Mouse (Mus musculus) embryonic facial prominence, embryonic 10.5 days (tissue): ENCODE measurements around the gene Rrp15. TPM values are rescaled to one million over a fixed set of nuclear protein-coding genes. Genes with fewer than 3 reads are reported as not detected.
"Not testable (repeated sequence)": the region's sequence is repeated elsewhere in the genome, so short reads cannot be mapped to it uniquely, and the experiment has no call there.

Experiments used
- DNase-seq: peaks from one replicate; pipeline ENCODE4 v3.0.0-alpha.2; 2017; ENCODE audit warnings: low spot score
- H3K27ac ChIP-seq: fragments of 300-500 bp; sonication (generic); replicated peaks from 2 replicates; pipeline ENCODE4 v1.5.1; 2016; ENCODE audit warnings: mild to moderate bottlenecking
- H3K27me3 ChIP-seq: fragments of 300-500 bp; sonication (generic); replicated peaks from 2 replicates; pipeline ENCODE4 v1.6.1; 2016; ENCODE audit warnings: low read depth, mild to moderate bottlenecking; ENCODE audit not compliant: poor library complexity, severe bottlenecking
- H3K36me3 ChIP-seq: fragments of 300-500 bp; sonication (generic); replicated peaks from 2 replicates; pipeline ENCODE4 v1.6.1; 2016; ENCODE audit warnings: mild to moderate bottlenecking, moderate library complexity
- H3K4me1 ChIP-seq: fragments of 300-500 bp; sonication (generic); 2 replicates; pipeline ENCODE4 v1.6.1; 2016
- H3K4me3 ChIP-seq: fragments of 300-500 bp; sonication (generic); 2 replicates; pipeline ENCODE4 v1.5.1; 2016; ENCODE audit warnings: mild to moderate bottlenecking, moderate library complexity
- H3K9me3 ChIP-seq: fragments of 300-500 bp; sonication (generic); 2 replicates; pipeline ENCODE4 v1.6.1; 2016; ENCODE audit warnings: mild to moderate bottlenecking
- WGBS: fragments of 180-500 bp; shearing (Covaris S2); methylation state at CpG from one replicate; pipeline ENCODE4 v1.1.7; 2016; 5-methylcytosine and 5-hydroxymethylcytosine counted together
- polyA plus RNA-seq: library from polyadenylated mRNA; unstranded; fragments of >200 nt; fragmentation: Nextera tagmentation; extraction: Ambion mirVana; gene quantifications from 2 replicates; pipeline ENCODE4 v1.2.1, GENCODE M21; 2016

Rrp15 gene
- 94.0 and 95.4 TPM in 2 replicates for polyA plus RNA-seq

DNA sequence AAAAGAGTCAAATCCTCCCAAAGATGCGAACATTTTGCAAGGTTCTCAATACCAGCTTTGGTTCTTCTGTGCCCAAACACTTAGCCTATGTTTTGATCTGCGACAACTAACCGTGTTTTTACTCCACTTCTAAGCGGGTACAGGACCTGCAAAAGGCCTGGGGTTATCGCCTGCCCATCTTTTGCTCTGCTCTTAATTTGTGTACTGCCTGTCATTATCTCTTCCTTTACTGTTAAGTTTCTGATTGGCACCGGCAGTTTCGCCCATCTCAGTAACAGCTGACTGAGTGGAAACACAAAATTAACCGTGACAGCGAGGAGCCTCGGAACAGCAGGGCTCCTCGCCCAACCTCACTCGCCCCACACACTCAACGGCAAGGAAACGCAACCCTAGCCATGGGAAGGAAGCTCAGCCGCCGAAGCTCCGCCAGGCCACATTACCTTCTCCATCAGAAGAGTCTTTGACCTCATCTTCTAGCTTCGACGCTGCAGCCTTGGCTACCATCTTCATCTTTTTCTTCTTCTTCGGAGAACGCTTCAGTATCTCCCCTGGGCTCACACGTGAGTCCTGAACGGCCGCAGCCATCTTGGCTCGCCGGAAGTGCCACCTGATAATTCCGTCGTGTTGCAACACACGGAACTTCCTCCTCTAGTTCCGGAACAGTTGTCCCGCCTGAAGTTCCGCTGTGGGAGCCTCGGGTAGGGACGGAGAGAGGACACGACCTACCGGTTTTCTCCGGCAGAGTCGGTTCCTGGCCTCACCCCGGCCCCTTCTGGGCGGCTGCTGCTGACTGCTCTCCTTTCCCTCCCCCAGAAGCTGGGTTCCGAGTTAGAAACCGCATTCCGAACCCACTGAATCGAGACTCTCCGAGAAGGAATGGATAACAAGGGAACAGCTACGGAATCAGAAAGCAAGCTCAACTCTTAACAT is at the start of gene Rrp15:
Rrp15 (minus strand) TSS at position 635 of the 930 bp plus-strand sequence.
- H3K4me1 ChIP-seq: peaks cover 19% of the 10 kb centered on the region
- no peaks in the 10 kb centered on the region for H3K9me3 ChIP-seq
- no peaks in the 10 kb centered on the region for H3K27me3 ChIP-seq
- H3K36me3 ChIP-seq: peaks cover 15% of the 10 kb centered on the region; the same call in 1 of the 2 replicates
- peak within 1 kb of the TSS; percentile 79 for H3K4me3 ChIP-seq
- peak; percentile 91 for DNase-seq
- under 1% methylated on average over 46 of the region's 46 CpGs for WGBS
- peak within 1 kb of the TSS; percentile 91 for H3K27ac ChIP-seq

DNA sequence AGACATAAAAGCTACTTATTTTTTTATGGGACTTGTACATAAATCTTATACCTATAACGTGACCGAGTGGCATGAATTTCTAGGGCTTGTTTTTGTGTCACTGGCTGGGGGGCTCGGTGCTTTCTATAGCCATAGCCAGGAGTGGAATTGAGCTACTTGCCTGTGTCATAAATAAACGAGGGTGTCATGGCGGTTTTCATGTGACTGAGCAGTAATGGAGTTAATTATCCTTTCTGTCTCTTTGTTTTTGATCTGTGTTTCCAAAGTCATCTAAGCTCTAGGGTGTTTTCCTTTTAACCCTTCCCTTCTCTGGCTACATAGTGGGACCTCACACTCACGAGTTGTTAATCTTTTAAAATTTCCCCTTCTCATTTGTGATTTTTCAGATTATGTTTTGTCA is 48.8 kb upstream of the Rrp15 start:
- Histone ChIP-seq H3K4me3 (no peak overlapping the region), H3K27me3 (no peaks in the 10 kb centered on the region), H3K27ac (no peak overlapping the region), H3K4me1 (no peaks in the 10 kb centered on the region), H3K9me3 (no peaks in the 10 kb centered on the region), H3K36me3 (no peaks in the 10 kb centered on the region)
- WGBS: 66% methylated on average over 6 of the region's 6 CpGs
- no peak for DNase-seq

DNA sequence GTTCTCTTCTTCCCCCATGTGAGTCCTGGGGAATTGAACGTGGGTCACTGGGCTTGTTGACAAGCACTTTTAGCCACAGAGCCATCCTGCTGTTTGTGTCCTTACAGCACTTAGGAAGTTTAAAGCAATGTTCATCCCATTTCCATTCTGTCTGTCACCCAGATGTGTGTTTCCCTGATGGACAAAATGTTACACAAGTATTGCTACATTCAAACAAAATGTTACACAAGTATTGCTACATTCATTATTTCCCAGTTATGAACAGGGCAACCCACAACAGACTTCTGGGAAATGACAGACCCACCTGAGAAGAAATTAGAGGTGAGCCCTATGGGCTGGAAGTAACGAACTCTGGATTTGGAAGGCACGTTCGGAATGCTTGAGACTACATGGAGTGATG is 36.2 kb upstream of the Rrp15 start:
- whole genome bisulfite sequencing: 86% methylated on average over 4 of the region's 4 CpGs
- no peaks in the 10 kb centered on the region for H3K36me3 ChIP-seq
- H3K27ac ChIP-seq: no peak overlapping the region
- no peak overlapping the region for H3K4me3 ChIP-seq
- H3K4me1 ChIP-seq: no peaks in the 10 kb centered on the region; the same call in 1 of the 2 replicates
- H3K27me3 ChIP-seq: no peaks in the 10 kb centered on the region
- no peak for DNase-seq
- no peaks in the 10 kb centered on the region for H3K9me3 ChIP-seq

DNA sequence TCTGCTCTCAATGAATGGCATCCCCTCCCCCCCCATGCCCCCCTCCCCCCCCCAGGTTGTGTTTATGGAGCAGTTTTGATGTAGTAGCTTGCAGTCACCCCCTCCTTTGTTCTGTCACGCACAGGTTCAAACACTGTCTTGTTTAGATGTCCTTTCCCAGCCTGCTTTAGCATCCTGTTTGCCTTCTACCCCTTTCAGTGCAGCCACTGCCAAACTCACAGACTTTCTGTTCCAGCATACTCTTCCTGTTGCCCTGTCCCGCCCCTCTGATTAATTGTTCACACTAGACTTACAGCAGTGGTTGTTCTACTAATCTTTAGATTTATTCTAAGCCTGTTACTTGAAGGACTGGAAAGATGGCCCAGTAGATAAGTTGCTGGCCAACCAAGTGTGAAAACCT is 31.7 kb upstream of the Rrp15 start:
- no peak for DNase-seq
- H3K9me3 ChIP-seq: no peaks in the 10 kb centered on the region
- 74% methylated on average over 2 of the region's 2 CpGs for WGBS

DNA sequence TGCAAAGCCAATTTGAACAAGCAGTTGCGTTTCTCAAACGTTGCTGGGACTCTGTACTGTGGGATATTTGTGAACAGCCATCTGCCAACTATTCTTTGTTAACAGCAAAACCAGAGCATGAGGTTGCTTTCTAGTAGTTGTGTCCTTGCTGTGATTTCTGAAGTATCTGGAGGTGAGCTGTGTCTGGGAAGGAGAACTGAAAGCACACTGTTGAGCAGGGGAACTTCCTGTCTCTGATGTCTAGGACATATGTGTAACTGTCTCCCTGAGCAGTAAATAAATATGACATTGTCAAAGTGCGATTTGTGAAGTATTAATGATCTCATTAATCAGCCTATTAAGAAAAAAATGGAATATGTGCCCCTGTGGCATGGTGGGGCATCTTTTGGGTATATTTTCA is 24.0 kb upstream of the Rrp15 start:
- Histone ChIP-seq H3K9me3 (no peaks in the 10 kb centered on the region), H3K36me3 (no peaks in the 10 kb centered on the region), H3K27me3 (no peaks in the 10 kb centered on the region), H3K27ac (no peak overlapping the region), H3K4me3 (no peak overlapping the region), H3K4me1 (no peaks in the 10 kb centered on the region)
- 80% methylated on average over 3 of the region's 3 CpGs for WGBS
- no peak for DNase-seq

More for the DNA sequence above, 31.7 kb upstream of the Rrp15 start:
- H3K27ac ChIP-seq: no peak overlapping the region
- H3K36me3 ChIP-seq: no peaks in the 10 kb centered on the region
- H3K27me3 ChIP-seq: no peaks in the 10 kb centered on the region
- H3K4me3 ChIP-seq: no peak overlapping the region
- H3K4me1 ChIP-seq: no peaks in the 10 kb centered on the region; the same call in 1 of the 2 replicates

DNA sequence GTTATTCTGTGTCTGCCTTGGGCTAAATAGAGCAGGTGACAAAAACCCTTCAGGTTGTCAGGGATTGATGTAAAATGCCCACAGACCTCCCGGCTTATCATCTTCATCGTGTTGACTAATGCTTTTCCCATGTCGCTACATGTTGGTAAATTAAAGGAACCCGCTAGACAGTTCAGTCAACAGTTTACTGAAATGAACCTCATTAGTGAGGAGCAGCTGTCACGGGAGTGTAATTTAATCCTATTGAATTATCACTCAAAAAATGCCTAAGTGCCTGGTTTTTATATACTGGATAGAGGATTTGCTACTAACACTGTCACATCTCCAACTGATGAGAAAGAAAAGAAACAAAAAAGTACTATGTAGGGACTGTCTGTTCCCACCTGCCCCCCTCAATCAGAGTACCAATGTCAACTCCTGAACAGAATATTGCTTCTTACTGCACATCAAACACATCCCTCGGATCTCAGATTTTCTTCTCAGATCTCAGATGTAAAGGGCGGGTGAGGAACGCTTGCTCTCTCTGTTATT is 23.5 kb upstream of the Rrp15 start:
- H3K36me3 ChIP-seq: no peaks in the 10 kb centered on the region
- 78% methylated on average over 8 of the region's 8 CpGs for WGBS
- no peaks in the 10 kb centered on the region for H3K9me3 ChIP-seq
- H3K27ac ChIP-seq: no peak overlapping the region
- no peak for DNase-seq
- no peaks in the 10 kb centered on the region for H3K27me3 ChIP-seq
- no peaks in the 10 kb centered on the region for H3K4me1 ChIP-seq
- H3K4me3 ChIP-seq: no peak overlapping the region

DNA sequence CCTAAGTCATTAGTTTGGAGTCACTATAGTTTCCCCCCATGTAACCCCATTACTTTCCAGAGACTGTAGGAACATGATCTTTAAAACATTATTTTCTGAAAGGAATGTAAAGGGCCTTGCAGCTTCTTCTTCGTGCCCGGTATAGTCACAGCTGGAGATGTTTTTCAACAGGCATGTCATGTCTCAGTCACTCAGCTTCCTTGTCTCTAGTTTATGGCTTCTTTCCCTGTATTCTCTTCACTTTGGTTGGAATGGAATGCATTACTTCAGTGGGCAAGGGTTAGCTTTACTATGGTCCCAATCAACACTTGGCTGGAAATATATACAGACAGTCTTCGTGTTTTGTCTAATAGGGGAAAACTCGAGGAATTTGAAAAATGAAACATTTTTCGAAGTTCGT is 22.8 kb upstream of the Rrp15 start:
- no peaks in the 10 kb centered on the region for H3K36me3 ChIP-seq
- H3K4me3 ChIP-seq: no peak overlapping the region
- 84% methylated on average over 6 of the region's 6 CpGs for WGBS
- DNase-seq: no peak
- no peaks in the 10 kb centered on the region for H3K9me3 ChIP-seq
- no peak overlapping the region for H3K27ac ChIP-seq
- H3K27me3 ChIP-seq: no peaks in the 10 kb centered on the region
- no peaks in the 10 kb centered on the region for H3K4me1 ChIP-seq

DNA sequence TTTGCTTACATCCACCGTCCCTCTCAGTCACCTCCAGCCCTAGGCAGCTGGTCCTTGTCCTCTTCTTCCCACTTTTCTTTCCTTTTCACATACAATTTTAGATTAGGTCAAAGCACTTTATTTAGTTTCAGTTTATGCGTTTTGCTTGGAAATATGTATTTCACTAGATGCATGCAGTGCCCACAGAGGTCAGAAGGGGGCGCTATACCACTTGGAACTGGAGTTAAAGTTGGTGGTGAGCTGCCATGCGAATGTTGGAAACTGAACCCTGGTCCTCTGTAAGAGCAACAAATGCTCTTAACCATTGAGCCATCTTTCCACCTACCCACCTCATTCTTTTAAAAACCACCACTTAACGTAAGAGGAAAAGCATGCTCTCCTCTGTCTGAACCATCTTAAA is 21.5 kb upstream of the Rrp15 start:
- DNase-seq: no peak
- no peaks in the 10 kb centered on the region for H3K27me3 ChIP-seq
- 74% methylated on average over 5 of the region's 5 CpGs for WGBS

DNA sequence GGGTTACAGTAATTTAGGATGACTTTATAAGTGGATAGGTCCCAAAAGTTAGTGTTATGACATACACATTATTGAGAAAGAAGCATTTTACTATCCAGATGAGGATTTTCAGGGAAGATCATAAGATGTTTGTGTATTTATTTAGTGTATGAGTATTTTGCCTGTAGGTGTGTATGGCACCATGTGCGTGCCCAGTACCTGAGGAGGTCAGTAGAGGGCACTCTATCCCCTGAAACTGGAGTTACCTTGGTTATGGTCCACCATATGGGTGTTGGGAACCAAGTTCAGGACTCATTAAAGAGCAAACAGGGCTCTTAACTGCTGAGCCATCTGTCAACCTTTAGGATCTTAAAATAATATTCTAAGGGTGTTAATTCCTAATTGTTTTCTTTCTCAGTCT is 19.2 kb upstream of the Rrp15 start:
- no peaks in the 10 kb centered on the region for H3K27me3 ChIP-seq
- H3K36me3 ChIP-seq: no peaks in the 10 kb centered on the region
- no peak overlapping the region for H3K27ac ChIP-seq
- 89% methylated on average over 1 of the region's 1 CpGs for WGBS
- no peak for DNase-seq
- peaks cover 5% of the 10 kb centered on the region for H3K4me1 ChIP-seq
- no peaks in the 10 kb centered on the region for H3K9me3 ChIP-seq
- no peak overlapping the region for H3K4me3 ChIP-seq

More for the DNA sequence above, 21.5 kb upstream of the Rrp15 start:
- Histone ChIP-seq H3K4me3 (no peak overlapping the region), H3K9me3 (no peaks in the 10 kb centered on the region), H3K36me3 (no peaks in the 10 kb centered on the region), H3K4me1 (peaks cover 5% of the 10 kb centered on the region), H3K27ac (no peak overlapping the region)

DNA sequence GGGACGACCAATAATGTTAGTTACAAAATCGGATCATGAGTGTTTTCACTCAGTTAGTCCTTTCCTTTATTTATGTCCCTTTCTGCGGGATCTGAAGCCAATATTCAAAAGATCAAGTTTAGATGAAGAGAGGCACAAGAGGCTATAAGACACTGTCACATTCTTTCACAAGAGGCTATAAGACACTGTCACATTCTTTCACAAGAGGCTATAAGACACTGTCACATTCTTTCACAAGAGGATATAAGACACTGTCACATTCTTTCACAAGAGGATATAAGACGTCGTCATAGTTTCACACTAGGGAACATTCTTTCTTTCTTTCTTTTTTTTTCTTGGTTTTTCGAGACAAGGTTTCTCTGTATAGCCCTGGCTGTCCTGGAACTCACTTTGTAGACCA is 14.3 kb upstream of the Rrp15 start:
- WGBS: 69% methylated on average over 6 of the region's 6 CpGs
- H3K9me3 ChIP-seq, H3K4me3 ChIP-seq, DNase-seq, H3K4me1 ChIP-seq, H3K27ac ChIP-seq, H3K27me3 ChIP-seq, H3K36me3 ChIP-seq: not testable (repeated sequence)

DNA sequence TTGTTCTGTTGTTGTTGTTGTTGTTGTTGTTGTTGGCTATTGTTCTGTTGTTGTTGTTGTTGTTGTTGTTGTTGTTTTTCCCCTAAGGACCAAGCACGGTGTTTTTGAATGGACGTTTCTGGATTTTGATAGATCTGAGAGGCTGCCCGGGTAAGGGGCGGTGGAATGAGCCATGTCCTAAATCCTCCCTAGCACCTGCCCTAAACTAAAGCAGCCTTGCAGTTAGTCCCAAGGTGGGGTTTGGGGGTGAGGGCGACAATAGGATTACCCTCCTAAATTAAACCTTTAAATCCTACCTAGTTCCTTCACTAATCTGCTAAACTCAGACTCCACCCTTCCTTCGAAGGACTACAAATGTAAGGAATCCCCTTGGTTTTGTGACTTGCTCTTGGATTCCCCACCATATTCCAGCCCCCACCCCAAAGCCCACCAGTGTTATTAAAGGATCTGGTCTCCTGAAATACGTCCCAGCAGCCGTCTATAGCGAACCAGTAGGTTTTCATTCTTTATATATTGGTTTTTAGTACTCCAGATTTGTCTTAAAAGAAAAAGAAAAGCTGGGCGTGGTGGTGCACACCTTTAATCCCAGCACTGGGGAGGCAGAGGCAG is 621 bp upstream of the Rrp15 start:
- peaks cover 15% of the 10 kb centered on the region; the same call in 1 of the 2 replicates for H3K36me3 ChIP-seq
- H3K9me3 ChIP-seq: no peaks in the 10 kb centered on the region
- no peaks in the 10 kb centered on the region for H3K27me3 ChIP-seq
- H3K4me3 ChIP-seq: peak overlapping the region; percentile 79
- no peak for DNase-seq
- peaks cover 19% of the 10 kb centered on the region for H3K4me1 ChIP-seq
- 41% methylated on average over 10 of the region's 10 CpGs for WGBS
- H3K27ac ChIP-seq: peak overlapping the region; percentile 91

DNA sequence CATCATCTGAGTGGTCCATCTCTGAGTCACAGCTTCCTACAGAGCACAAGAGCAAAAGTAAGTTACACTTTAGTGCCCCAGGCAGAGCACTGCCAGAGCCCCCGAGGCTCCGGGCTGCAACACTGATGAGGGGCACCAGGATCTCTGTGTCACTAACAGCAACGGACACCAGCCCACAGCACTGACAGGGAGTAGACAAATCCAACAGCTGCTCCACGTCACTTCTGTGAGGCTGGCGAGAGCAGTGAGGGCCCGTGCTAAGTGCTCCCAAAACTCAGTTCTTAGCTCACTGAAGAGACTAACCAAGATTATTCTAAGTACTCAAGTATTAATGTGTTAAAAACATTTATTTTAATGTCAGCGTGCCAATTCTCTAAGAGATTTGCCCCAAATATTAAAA is 9.3 kb downstream of the Rrp15 start:
- no peak overlapping the region for H3K4me3 ChIP-seq
- DNase-seq: no peak
- H3K36me3 ChIP-seq: peaks cover 50% of the 10 kb centered on the region
- H3K27me3 ChIP-seq: no peaks in the 10 kb centered on the region
- 88% methylated on average over 7 of the region's 7 CpGs for WGBS
- H3K4me1 ChIP-seq: peaks cover 6% of the 10 kb centered on the region; the same call in 1 of the 2 replicates
- H3K27ac ChIP-seq: no peak overlapping the region
- no peaks in the 10 kb centered on the region for H3K9me3 ChIP-seq
